In genomic region chr6:88772041-88772440, GRCm38 (mm10) we compare ENCODE assay signal across 26 mouse cellular contexts. TPM values are rescaled to one million over a fixed set of nuclear protein-coding genes. Genes with fewer than 3 reads are reported as not detected.
A peak's percentile ranks its signal among the peaks of the same experiment; 100 is the strongest.
DNase-seq lines count a peak whose midpoint lies in the region; ATAC-seq and TF ChIP-seq lines count a peak whose summit lies in the region.
"Had no signal": no experiment of that assay in that cellular context is flagged by ENCODE, and none has a peak within 500 bp of the region (broad histone marks: within the 10 kb centered on the region; RNA-seq: fewer than 3 reads in every experiment).

No protein-coding gene starts in this region.

- ATAC-seq in heart, embryonic 13.5 days (ENCODE audit: extremely low read depth, insufficient number of reproducible peaks, low FRiP score, low TSS enrichment), result no peak
- no peak for ATAC-seq in lung, embryonic 14.5 days (ENCODE audit: insufficient read depth)
- no peak for ATAC-seq in midbrain, postnatal 0 days (ENCODE audit: low FRiP score)
- ATAC-seq: activated CD4-positive, CD25-positive, alpha-beta regulatory T cell, adult 4 months; forebrain, postnatal 0 days; intestine, embryonic 16.5 days; midbrain, embryonic 15.5 days had no signal

- 72% methylated on average over 13 of the region's 13 CpGs for WGBS in heart, embryonic 13.5 days
- WGBS in lung, embryonic 14.5 days, result 53% methylated on average over 13 of the region's 13 CpGs
- WGBS in midbrain, postnatal 0 days, result 85% methylated on average over 13 of the region's 13 CpGs

- H3K4me3 ChIP-seq in heart, embryonic 13.5 days, result no peak overlapping the region
- H3K4me3 ChIP-seq in lung, embryonic 14.5 days (ENCODE audit: low read depth, low read length), result no peak overlapping the region
- no peak overlapping the region for H3K4me3 ChIP-seq in embryonic fibroblast, embryonic 13.5 days (ENCODE audit: insufficient read depth, low read length)
- no peak overlapping the region for H3K4me3 ChIP-seq in midbrain, postnatal 0 days (ENCODE audit: low read depth, low read length)
- H3K4me3 ChIP-seq: heart, embryonic 12.5 days; liver, embryonic 15.5 days; midbrain, embryonic 15.5 days; myocyte; neural tube, embryonic 13.5 days had no signal

- no peaks in the 10 kb centered on the region for H3K27me3 ChIP-seq in heart, embryonic 13.5 days (replicated peaks)
- H3K27me3 ChIP-seq in lung, embryonic 14.5 days (ENCODE audit: insufficient read depth, low read length), result no peaks in the 10 kb centered on the region
- H3K27me3 ChIP-seq in midbrain, postnatal 0 days (ENCODE audit: insufficient read depth, low read length), result no peaks in the 10 kb centered on the region
- H3K27me3 ChIP-seq: liver, embryonic 15.5 days; midbrain, embryonic 15.5 days; neural tube, embryonic 13.5 days had no signal

- no peaks in the 10 kb centered on the region for H3K36me3 ChIP-seq in heart, embryonic 13.5 days
- H3K36me3 ChIP-seq in lung, embryonic 14.5 days (ENCODE audit: insufficient read depth), result 0 out of 2 replicates have a peak, but pooled peaks cover 3% of the 10 kb centered on the region
- H3K36me3 ChIP-seq in midbrain, postnatal 0 days (ENCODE audit: insufficient read depth, low read length), result no peaks in the 10 kb centered on the region
- H3K36me3 ChIP-seq: heart, embryonic 12.5 days; midbrain, embryonic 15.5 days; neural tube, embryonic 13.5 days had no signal

- H3K4me1 ChIP-seq in heart, embryonic 13.5 days, result peaks cover 23% of the 10 kb centered on the region
- H3K4me1 ChIP-seq in lung, embryonic 14.5 days (ENCODE audit: insufficient read depth), result no peaks in the 10 kb centered on the region; the same call in 1 of the 2 replicates
- H3K4me1 ChIP-seq in embryonic fibroblast, embryonic 13.5 days (ENCODE audit: control insufficient read depth, insufficient read depth, low read length), result peaks cover 17% of the 10 kb centered on the region
- 0 out of 2 replicates have a peak, but pooled peaks cover 4% of the 10 kb centered on the region for H3K4me1 ChIP-seq in midbrain, postnatal 0 days (ENCODE audit: insufficient read depth, low read length)

- no peak for TF ChIP-seq CTCF in lung, embryonic 14.5 days (IDR thresholded peaks at IDR 0.05; ENCODE audit: low read depth)
- no peak for TF ChIP-seq CTCF in embryonic fibroblast, embryonic 13.5 days (IDR thresholded peaks at IDR 0.05; ENCODE audit: borderline replicate concordance, insufficient read depth, low read length)
- no peak for TF ChIP-seq CTCF in midbrain, postnatal 0 days (IDR thresholded peaks at IDR 0.05)

- peak overlapping the region; percentile 39; the same call in 1 of the 2 replicates for H3K27ac ChIP-seq in heart, embryonic 13.5 days (replicated peaks)
- H3K27ac ChIP-seq in lung, embryonic 14.5 days (ENCODE audit: low read depth), result no peak overlapping the region
- peak overlapping the region; percentile 57 for H3K27ac ChIP-seq in embryonic fibroblast, embryonic 13.5 days (ENCODE audit: insufficient read depth, low read length)
- no peak overlapping the region for H3K27ac ChIP-seq in midbrain, postnatal 0 days (ENCODE audit: low read depth, low read length)
- H3K27ac ChIP-seq: hindbrain, postnatal 0 days; liver, embryonic 15.5 days; macrophage; midbrain, embryonic 15.5 days; neural tube, embryonic 13.5 days had no signal

- H3K9ac ChIP-seq in heart, embryonic 13.5 days, result no peak overlapping the region
- H3K9ac ChIP-seq in lung, embryonic 14.5 days, result no peak overlapping the region
- H3K9ac ChIP-seq in midbrain, postnatal 0 days (replicated peaks; ENCODE audit: low read length, poor library complexity, severe bottlenecking), result no peak overlapping the region
- H3K9ac ChIP-seq: forebrain, postnatal 0 days; heart, embryonic 12.5 days; liver, embryonic 15.5 days; midbrain, embryonic 15.5 days; neural tube, embryonic 13.5 days had no signal

- TF ChIP-seq POLR2A in embryonic fibroblast, embryonic 13.5 days (IDR thresholded peaks at IDR 0.05; ENCODE audit: low read depth, low read length), result no peak

- H3K4me2 ChIP-seq in heart, embryonic 13.5 days, result no peak overlapping the region
- H3K4me2 ChIP-seq in lung, embryonic 14.5 days, result no peak overlapping the region
- no peak overlapping the region for H3K4me2 ChIP-seq in midbrain, postnatal 0 days (ENCODE audit: low read depth, low read length, poor library complexity, severe bottlenecking)
- H3K4me2 ChIP-seq: heart, embryonic 12.5 days; liver, embryonic 15.5 days; midbrain, embryonic 15.5 days; neural tube, embryonic 13.5 days had no signal

- DNase-seq in heart, adult 8-10 months (ENCODE audit: low spot score), result no peak
- DNase-seq in lung, embryonic 14.5 days, result peak; percentile 39
- DNase-seq in lung, postnatal 14 days, result no peak
- no peak for DNase-seq in spleen, postnatal 10 days (ENCODE audit: low spot score in 2 of 2)
- DNase-seq in midbrain, postnatal 0 days (ENCODE audit: low spot score), result no peak
- DNase-seq: adrenal gland, adult 8-10 months; cerebellum, adult 11-12 months; cerebellum, postnatal 10 days; forebrain, postnatal 0 days; kidney, adult 9 months; kidney, postnatal 25 days; liver; retina, postnatal 1 day; right cerebral cortex, postnatal 25 days had no signal

- H3K9me3 ChIP-seq in heart, embryonic 13.5 days, result no peaks in the 10 kb centered on the region
- H3K9me3 ChIP-seq in lung, embryonic 14.5 days (ENCODE audit: low read depth, low read length), result no peaks in the 10 kb centered on the region
- no peaks in the 10 kb centered on the region for H3K9me3 ChIP-seq in midbrain, postnatal 0 days (ENCODE audit: low read length)
- H3K9me3 ChIP-seq: heart, embryonic 12.5 days; liver, embryonic 15.5 days; midbrain, embryonic 15.5 days; neural tube, embryonic 13.5 days had no signal

RNA-seq across cellular contexts. Expression of gene Mgll, which starts 47.8 kb away (rescaled TPM):
- 13.8 and 19.6 TPM in 2 replicates for polyA plus RNA-seq in heart, embryonic 13.5 days (2015; fragmentation: Nextera tagmentation; extraction: Ambion mirVana)
- 100 to 1,000 TPM in 2 of 4 experiments, 10 to 100 TPM in 2; 74.8 to 134 (median 102) TPM for total RNA-seq in heart, adult 8-10 months (2022)
- polyA plus RNA-seq in lung, embryonic 14.5 days (2014; fragmentation: Nextera tagmentation; extraction: Ambion mirVana), result 71.5 and 72.4 TPM in 2 replicates
- polyA plus RNA-seq in embryonic fibroblast, embryonic 13.5 days (2011; ENCODE audit: insufficient read length, low read depth, missing spikeins), result 16.0 and 19.9 TPM in 2 replicates
- 48.7 and 50.6 TPM in 2 replicates for total RNA-seq in midbrain, postnatal 0 days (2014; rRNA removed)
- 62.3 and 75.3 TPM in 2 replicates for polyA plus RNA-seq in midbrain, postnatal 0 days (2015; fragmentation: Nextera tagmentation; extraction: Ambion mirVana)
- total RNA-seq: MEL had no signal

Comparison
In these comparisons a context has a peak if more than half of its experiments do, and no peak if none do; other contexts are left out.
1. H3K27ac ChIP-seq: peak in heart, embryonic 13.5 days (single experiment) and embryonic fibroblast, embryonic 13.5 days (single experiment); none in lung, embryonic 14.5 days (single experiment) and midbrain, postnatal 0 days (single experiment).